Mouse (Mus musculus) midbrain, embryonic 10.5 days (tissue): ENCODE data around the gene St8sia1. TPM values are rescaled to one million over a fixed set of nuclear protein-coding genes. Genes with fewer than 3 reads are reported as not detected.

ENCODE experiments used
- DNase-seq: peaks from one replicate; pipeline ENCODE4 v3.0.0-alpha.2; 2017; ENCODE audit warnings: low spot score
- H3K27ac ChIP-seq: fragments of 300-500 bp; sonication (generic); replicated peaks from 2 replicates; pipeline ENCODE4 v1.5.1; 2016; ENCODE audit warnings: mild to moderate bottlenecking
- H3K27me3 ChIP-seq: fragments of 300-500 bp; sonication (generic); 2 replicates; pipeline ENCODE4 v1.6.1; 2016; ENCODE audit warnings: low read depth, mild to moderate bottlenecking; ENCODE audit not compliant: poor library complexity, severe bottlenecking
- H3K36me3 ChIP-seq: fragments of 300-500 bp; sonication (generic); 2 replicates; pipeline ENCODE4 v1.6.1; 2016; ENCODE audit warnings: mild to moderate bottlenecking, moderate library complexity
- H3K4me1 ChIP-seq: fragments of 300-500 bp; sonication (generic); 2 replicates; pipeline ENCODE4 v1.6.1; 2016
- H3K4me3 ChIP-seq: fragments of 300-500 bp; sonication (generic); 2 replicates; pipeline ENCODE4 v1.5.1; 2016; ENCODE audit warnings: mild to moderate bottlenecking, moderate library complexity
- H3K9me3 ChIP-seq: fragments of 300-500 bp; sonication (generic); replicated peaks from 2 replicates; pipeline ENCODE4 v1.6.1; 2016; ENCODE audit warnings: mild to moderate bottlenecking
- WGBS: fragments of 180-500 bp; shearing (Covaris S2); methylation state at CpG from one replicate; pipeline ENCODE4 v1.1.7; 2016; 5-methylcytosine and 5-hydroxymethylcytosine counted together
- polyA plus RNA-seq: library from polyadenylated mRNA; unstranded; fragments of >200 nt; fragmentation: Nextera tagmentation; extraction: Ambion mirVana; gene quantifications from 2 replicates; pipeline ENCODE4 v1.2.1, GENCODE M21; 2016

St8sia1 gene
- polyA plus RNA-seq, 1 experiment from 2014 or later = 3.9 TPM

GRCm38 (mm10) chr6:142909771-142910105 is 54.5 kb downstream of the St8sia1 start:
- no peaks in the 10 kb centered on the region for H3K4me1 ChIP-seq
- no peak overlapping the region for H3K27ac ChIP-seq
- 0 out of 2 replicates have a peak, but pooled peaks cover 3% of the 10 kb centered on the region for H3K9me3 ChIP-seq
- no peak overlapping the region for H3K4me3 ChIP-seq
- DNase-seq = no peak
- peaks cover 10% of the 10 kb centered on the region for H3K36me3 ChIP-seq
- 86% methylated on average over 3 of the region's 3 CpGs for WGBS
- no peaks in the 10 kb centered on the region for H3K27me3 ChIP-seq

- WGBS = 80% methylated on average over 5 of the region's 5 CpGs
- Histone ChIP-seq H3K36me3 (peaks cover 10% of the 10 kb centered on the region), H3K4me1 (no peaks in the 10 kb centered on the region), H3K4me3 (no peak overlapping the region), H3K9me3 (0 out of 2 replicates have a peak, but pooled peaks cover 3% of the 10 kb centered on the region), H3K27me3 (no peaks in the 10 kb centered on the region), H3K27ac (no peak overlapping the region)
- DNase-seq = no peak
Measured at GRCm38 (mm10) chr6:142908911-142909770, 55.1 kb downstream of the St8sia1 start.

- peaks cover 10% of the 10 kb centered on the region for H3K36me3 ChIP-seq
- no peaks in the 10 kb centered on the region for H3K27me3 ChIP-seq
- H3K27ac ChIP-seq = no peak overlapping the region
- DNase-seq = no peak
- H3K4me1 ChIP-seq = no peaks in the 10 kb centered on the region
- no peak overlapping the region for H3K4me3 ChIP-seq
- WGBS = 90% methylated on average over 3 of the region's 3 CpGs
- 0 out of 2 replicates have a peak, but pooled peaks cover 3% of the 10 kb centered on the region for H3K9me3 ChIP-seq
Measured at GRCm38 (mm10) chr6:142908412-142908811, 55.8 kb downstream of the St8sia1 start.

GRCm38 (mm10) chr6:142895371-142895770 is 68.9 kb downstream of the St8sia1 start:
- no peaks in the 10 kb centered on the region for H3K27me3 ChIP-seq
- H3K36me3 ChIP-seq = no peaks in the 10 kb centered on the region
- no peak for DNase-seq
- H3K27ac ChIP-seq = no peak overlapping the region
- no peaks in the 10 kb centered on the region for H3K4me1 ChIP-seq
- no peak overlapping the region for H3K4me3 ChIP-seq
- 87% methylated on average over 3 of the region's 3 CpGs for WGBS
- no peaks in the 10 kb centered on the region for H3K9me3 ChIP-seq

- Histone ChIP-seq H3K9me3 (no peaks in the 10 kb centered on the region), H3K4me3 (no peak overlapping the region), H3K4me1 (no peaks in the 10 kb centered on the region), H3K36me3 (no peaks in the 10 kb centered on the region), H3K27ac (no peak overlapping the region), H3K27me3 (no peaks in the 10 kb centered on the region)
- DNase-seq = no peak
- WGBS = 88% methylated on average over 4 of the region's 4 CpGs
Measured at GRCm38 (mm10) chr6:142893716-142894115, 70.5 kb downstream of the St8sia1 start.

- WGBS = 92% methylated on average over 6 of the region's 6 CpGs
- Histone ChIP-seq H3K4me1 (no peaks in the 10 kb centered on the region), H3K9me3 (no peaks in the 10 kb centered on the region), H3K27me3 (no peaks in the 10 kb centered on the region), H3K36me3 (no peaks in the 10 kb centered on the region), H3K4me3 (no peak overlapping the region), H3K27ac (no peak overlapping the region)
- no peak for DNase-seq
Measured at GRCm38 (mm10) chr6:142890321-142890720, 73.9 kb downstream of the St8sia1 start.

- H3K9me3 ChIP-seq = no peaks in the 10 kb centered on the region
- no peaks in the 10 kb centered on the region for H3K4me1 ChIP-seq
- H3K27ac ChIP-seq = no peak overlapping the region
- DNase-seq = no peak
- H3K27me3 ChIP-seq = no peaks in the 10 kb centered on the region
- H3K36me3 ChIP-seq = no peaks in the 10 kb centered on the region
- WGBS = 90% methylated on average over 9 of the region's 9 CpGs
- no peak overlapping the region for H3K4me3 ChIP-seq
Measured at GRCm38 (mm10) chr6:142888970-142889740, 75.1 kb downstream of the St8sia1 start.

- 83% methylated on average over 6 of the region's 6 CpGs for WGBS
Measured at GRCm38 (mm10) chr6:142888346-142888745, 75.9 kb downstream of the St8sia1 start.

GRCm38 (mm10) chr6:142887375-142887774 is 76.9 kb downstream of the St8sia1 start:
- Histone ChIP-seq H3K27me3 (no peaks in the 10 kb centered on the region), H3K9me3 (no peaks in the 10 kb centered on the region), H3K27ac (no peak overlapping the region), H3K36me3 (no peaks in the 10 kb centered on the region), H3K4me1 (no peaks in the 10 kb centered on the region), H3K4me3 (no peak overlapping the region)
- 96% methylated on average over 1 of the region's 1 CpGs for WGBS
- DNase-seq = no peak

More at GRCm38 (mm10) chr6:142888346-142888745, 75.9 kb downstream of the St8sia1 start:
- no peak for DNase-seq
- no peaks in the 10 kb centered on the region for H3K36me3 ChIP-seq
- no peaks in the 10 kb centered on the region for H3K9me3 ChIP-seq
- no peaks in the 10 kb centered on the region for H3K27me3 ChIP-seq
- no peaks in the 10 kb centered on the region for H3K4me1 ChIP-seq
- H3K27ac ChIP-seq = no peak overlapping the region
- no peak overlapping the region for H3K4me3 ChIP-seq

GRCm38 (mm10) chr6:142885364-142886154 is 78.7 kb downstream of the St8sia1 start:
- Histone ChIP-seq H3K4me3 (no peak overlapping the region), H3K4me1 (no peaks in the 10 kb centered on the region), H3K27ac (no peak overlapping the region), H3K9me3 (no peaks in the 10 kb centered on the region), H3K36me3 (no peaks in the 10 kb centered on the region), H3K27me3 (no peaks in the 10 kb centered on the region)
- no peak for DNase-seq
- WGBS = 87% methylated on average over 11 of the region's 11 CpGs

- DNase-seq = no peak
- Histone ChIP-seq H3K36me3 (no peaks in the 10 kb centered on the region), H3K27me3 (no peaks in the 10 kb centered on the region), H3K4me1 (peaks cover 8% of the 10 kb centered on the region), H3K9me3 (no peaks in the 10 kb centered on the region), H3K4me3 (no peak overlapping the region), H3K27ac (no peak overlapping the region)
- WGBS = 62% methylated on average over 9 of the region's 9 CpGs
Measured at GRCm38 (mm10) chr6:142884128-142884527, 80.1 kb downstream of the St8sia1 start.

- no peak for DNase-seq
- Histone ChIP-seq H3K4me3 (no peak overlapping the region), H3K36me3 (no peaks in the 10 kb centered on the region), H3K27ac (no peak overlapping the region), H3K4me1 (peaks cover 39% of the 10 kb centered on the region), H3K27me3 (no peaks in the 10 kb centered on the region), H3K9me3 (no peaks in the 10 kb centered on the region)
- 90% methylated on average over 8 of the region's 8 CpGs for WGBS
Measured at GRCm38 (mm10) chr6:142880849-142881470, 83.3 kb downstream of the St8sia1 start.
